Mouse (Mus musculus) lung, postnatal 0 days (tissue): ENCODE results near the gene Rab20. TPM values are rescaled to one million over a fixed set of nuclear protein-coding genes. Genes with fewer than 3 reads are reported as not detected.
"Not testable (repeated sequence)": the region's sequence is repeated elsewhere in the genome, so short reads cannot be mapped to it uniquely, and the experiment has no call there.

Experiments used
- ATAC-seq: fragments of 200-750 bp; cut with Nextera tagmentation; 2 replicates; pipeline ENCODE4 v1.8.0; 2017; ENCODE audit warnings: moderate library complexity
- DNase-seq: peaks from one replicate; pipeline ENCODE4 v3.0.0-alpha.2; 2016; ENCODE audit warnings: low spot score
- H3K27ac ChIP-seq: fragments of 300-500 bp; sonication (generic); 2 replicates; pipeline ENCODE4 v1.5.1; 2014; ENCODE audit warnings: antibody characterized with exemption, mild to moderate bottlenecking, low read length, mixed read lengths
- H3K27me3 ChIP-seq: fragments of 300-500 bp; sonication (generic); replicated peaks from 2 replicates; pipeline ENCODE4 v1.6.1; 2014; ENCODE audit warnings: low read length, mixed read lengths; ENCODE audit not compliant: insufficient read depth
- H3K36me3 ChIP-seq: fragments of 300-500 bp; sonication (generic); 2 replicates; pipeline ENCODE4 v1.6.1; 2014; ENCODE audit warnings: low read length, mixed read lengths; ENCODE audit not compliant: insufficient read depth
- H3K4me1 ChIP-seq: fragments of 300-500 bp; sonication (generic); 2 replicates; pipeline ENCODE4 v1.6.1; 2014; ENCODE audit warnings: antibody characterized with exemption, low read depth, low read length, mixed read lengths; ENCODE audit not compliant: insufficient read depth
- H3K4me2 ChIP-seq: fragments of 300-500 bp; sonication (generic); replicated peaks from 2 replicates; pipeline ENCODE4 v1.6.1; 2014; ENCODE audit warnings: low read depth, mild to moderate bottlenecking, low read length, moderate library complexity, mixed read lengths
- H3K4me3 ChIP-seq: fragments of 300-500 bp; sonication (generic); 2 replicates; pipeline ENCODE4 v1.5.1; 2014; ENCODE audit warnings: low read depth, low read length
- H3K9ac ChIP-seq: fragments of 300-500 bp; sonication (generic); replicated peaks from 2 replicates; pipeline ENCODE4 v1.6.1; 2014; ENCODE audit warnings: low read depth, mild to moderate bottlenecking
- H3K9me3 ChIP-seq: fragments of 300-500 bp; sonication (generic); 2 replicates; pipeline ENCODE4 v1.6.1; 2016; ENCODE audit warnings: low read length, mixed read lengths
- CTCF ChIP-seq: IDR thresholded peaks from 2 replicates; pipeline ENCODE4 v1.5.1; 2016; ENCODE audit warnings: antibody characterized with exemption, mild to moderate bottlenecking
- EP300 ChIP-seq: IDR thresholded peaks from 2 replicates; pipeline ENCODE4 v1.6.1; 2016; ENCODE audit warnings: antibody characterized with exemption, mild to moderate bottlenecking, control low read depth
- WGBS: fragments of 180-500 bp; shearing (Covaris S2); extraction: QIAGEN DNeasy Blood & Tissue Kit; methylation state at CpG from one replicate; pipeline ENCODE4 v1.1.7; 2014; 5-methylcytosine and 5-hydroxymethylcytosine counted together
- polyA plus RNA-seq: library from polyadenylated mRNA; unstranded; fragments of >200 nt; fragmentation: Nextera tagmentation; extraction: Ambion mirVana; gene quantifications from 2 replicates; pipeline ENCODE4 v1.2.1, GENCODE M21; 2015

The Rab20 gene
- polyA plus RNA-seq, 1 experiment from 2014 or later: 17.8 TPM

GRCm38 (mm10) chr8:11470694-11471093, 7.8 kb downstream of the Rab20 start:
- DNase-seq (no peak), ATAC-seq (no peak)
- Histone ChIP-seq H3K4me3 (no peak overlapping the region), H3K4me1 (peaks cover 8% of the 10 kb centered on the region; the same call in 1 of the 2 replicates), H3K27me3 (no peaks in the 10 kb centered on the region), H3K9ac (no peak overlapping the region), H3K4me2 (no peak overlapping the region), H3K27ac (no peak overlapping the region), H3K9me3 (no peaks in the 10 kb centered on the region), H3K36me3 (no peaks in the 10 kb centered on the region)
- no peak for TF ChIP-seq EP300
- no peak for TF ChIP-seq CTCF
- 71% methylated on average over 7 of the region's 7 CpGs for WGBS

- no peaks in the 10 kb centered on the region for H3K9me3 ChIP-seq
- no peaks in the 10 kb centered on the region for H3K27me3 ChIP-seq
- H3K9ac ChIP-seq: no peak overlapping the region
- H3K4me2 ChIP-seq: no peak overlapping the region
- no peaks in the 10 kb centered on the region for H3K36me3 ChIP-seq
- 11% methylated on average over 3 of the region's 3 CpGs for WGBS
- ATAC-seq: no peak
- H3K4me3 ChIP-seq: no peak overlapping the region
- TF ChIP-seq EP300 (no peak), CTCF (peak; percentile 80)
- peaks cover 8% of the 10 kb centered on the region; the same call in 1 of the 2 replicates for H3K4me1 ChIP-seq
- DNase-seq: peak; percentile 64
- no peak overlapping the region for H3K27ac ChIP-seq
Observed at GRCm38 (mm10) chr8:11469095-11469494, 9.4 kb downstream of the Rab20 start.

- H3K27ac ChIP-seq: not testable (repeated sequence)
Observed at GRCm38 (mm10) chr8:11466528-11466927, 12.0 kb downstream of the Rab20 start.

GRCm38 (mm10) chr8:11465619-11466018, 12.9 kb downstream of the Rab20 start:
- ATAC-seq: no peak
- H3K27me3 ChIP-seq: no peaks in the 10 kb centered on the region
- 69% methylated on average over 4 of the region's 4 CpGs for WGBS
- no peak overlapping the region for H3K4me3 ChIP-seq
- no peak overlapping the region for H3K4me2 ChIP-seq
- no peak for DNase-seq
- no peak overlapping the region for H3K9ac ChIP-seq
- TF ChIP-seq EP300 (no peak), CTCF (no peak)
- H3K9me3 ChIP-seq: no peaks in the 10 kb centered on the region
- no peaks in the 10 kb centered on the region for H3K36me3 ChIP-seq
- H3K4me1 ChIP-seq: no peaks in the 10 kb centered on the region
- no peak overlapping the region for H3K27ac ChIP-seq

More at GRCm38 (mm10) chr8:11466528-11466927, 12.0 kb downstream of the Rab20 start:
- not testable (repeated sequence) for H3K9me3 ChIP-seq, ATAC-seq, H3K4me3 ChIP-seq, H3K9ac ChIP-seq, H3K27me3 ChIP-seq, H3K4me2 ChIP-seq, H3K4me1 ChIP-seq, DNase-seq, H3K36me3 ChIP-seq
- WGBS: 92% methylated on average over 4 of the region's 5 CpGs

GRCm38 (mm10) chr8:11464707-11464964, 13.9 kb downstream of the Rab20 start:
- 65% methylated on average over 3 of the region's 3 CpGs for WGBS
- no peak overlapping the region for H3K27ac ChIP-seq

GRCm38 (mm10) chr8:11463889-11464706, 14.4 kb downstream of the Rab20 start:
- H3K4me2 ChIP-seq: no peak overlapping the region
- no peak overlapping the region for H3K9ac ChIP-seq
- ATAC-seq (peak; percentile 48), DNase-seq (peak; percentile 41)
- no peak overlapping the region for H3K27ac ChIP-seq
- 59% methylated on average over 12 of the region's 12 CpGs for WGBS
- no peaks in the 10 kb centered on the region for H3K9me3 ChIP-seq
- no peaks in the 10 kb centered on the region for H3K27me3 ChIP-seq
- no peak overlapping the region for H3K4me3 ChIP-seq
- H3K4me1 ChIP-seq: no peaks in the 10 kb centered on the region
- TF ChIP-seq CTCF (no peak), EP300 (peak; percentile 59)
- H3K36me3 ChIP-seq: no peaks in the 10 kb centered on the region

More at GRCm38 (mm10) chr8:11464707-11464964, 13.9 kb downstream of the Rab20 start:
- Histone ChIP-seq H3K4me1 (no peaks in the 10 kb centered on the region), H3K27me3 (no peaks in the 10 kb centered on the region), H3K36me3 (no peaks in the 10 kb centered on the region), H3K4me3 (no peak overlapping the region), H3K9me3 (no peaks in the 10 kb centered on the region), H3K9ac (no peak overlapping the region), H3K4me2 (no peak overlapping the region)
- TF ChIP-seq CTCF (no peak), EP300 (no peak)
- DNase-seq (no peak), ATAC-seq (no peak; the same call in 1 of the 2 replicates)
